Mouse (Mus musculus) hindbrain, embryonic 16.5 days (tissue): ENCODE measurements around the gene Kdm2a. TPM values are rescaled to one million over a fixed set of nuclear protein-coding genes. Genes with fewer than 3 reads are reported as not detected.
A peak's percentile ranks its signal among the peaks of the same experiment; 100 is the strongest.

ENCODE experiments used
- ATAC-seq: fragments of 200-750 bp; cut with Nextera tagmentation; 2 replicates; pipeline ENCODE4 v1.8.0; 2017; ENCODE audit warnings: moderate TSS enrichment, moderate library complexity
- H3K27ac ChIP-seq: fragments of 300-500 bp; sonication (generic); 2 replicates; pipeline ENCODE4 v1.5.1; 2014; ENCODE audit warnings: low read depth, mild to moderate bottlenecking, control low read depth, low read length, moderate library complexity
- H3K27me3 ChIP-seq: fragments of 300-500 bp; sonication (generic); replicated peaks from 2 replicates; pipeline ENCODE4 v1.6.1; 2014; ENCODE audit warnings: low read length; ENCODE audit not compliant: control insufficient read depth, insufficient read depth
- H3K36me3 ChIP-seq: fragments of 300-500 bp; sonication (generic); 2 replicates; pipeline ENCODE4 v1.6.1; 2014; ENCODE audit warnings: mild to moderate bottlenecking, low read length, moderate library complexity, mixed read lengths; ENCODE audit not compliant: control insufficient read depth, insufficient read depth
- H3K4me1 ChIP-seq: fragments of 300-500 bp; sonication (generic); 2 replicates; pipeline ENCODE4 v1.6.1; 2014; ENCODE audit warnings: low read depth, low read length; ENCODE audit not compliant: control insufficient read depth, insufficient read depth
- H3K4me2 ChIP-seq: fragments of 300-500 bp; sonication (generic); 2 replicates; pipeline ENCODE4 v1.6.1; 2014; ENCODE audit warnings: mild to moderate bottlenecking, low read length, control low read depth, moderate library complexity
- H3K4me3 ChIP-seq: fragments of 300-500 bp; sonication (generic); 2 replicates; pipeline ENCODE4 v1.5.1; 2014; ENCODE audit warnings: mild to moderate bottlenecking, low read length, control low read depth, moderate library complexity
- H3K9ac ChIP-seq: fragments of 300-500 bp; sonication (generic); 2 replicates; pipeline ENCODE4 v1.6.1; 2014; ENCODE audit warnings: low read depth, mild to moderate bottlenecking, control low read depth, low read length, moderate library complexity
- H3K9me3 ChIP-seq: fragments of 300-500 bp; sonication (generic); 2 replicates; pipeline ENCODE4 v1.6.1; 2014; ENCODE audit warnings: mild to moderate bottlenecking, low read length, moderate library complexity; ENCODE audit not compliant: control insufficient read depth
- WGBS: fragments of 180-500 bp; shearing (Covaris S2); extraction: QIAGEN DNeasy Blood & Tissue Kit; methylation state at CpG from one replicate; pipeline ENCODE4 v1.1.7; 2014; 5-methylcytosine and 5-hydroxymethylcytosine counted together
- polyA plus RNA-seq: library from polyadenylated mRNA; unstranded; fragments of >200 nt; fragmentation: Nextera tagmentation; extraction: Ambion mirVana; gene quantifications from 2 replicates; pipeline ENCODE4 v1.2.1, GENCODE M21; 2015

Gene Kdm2a
- polyA plus RNA-seq, 1 experiment from 2014 or later, result 29.8 TPM

DNA sequence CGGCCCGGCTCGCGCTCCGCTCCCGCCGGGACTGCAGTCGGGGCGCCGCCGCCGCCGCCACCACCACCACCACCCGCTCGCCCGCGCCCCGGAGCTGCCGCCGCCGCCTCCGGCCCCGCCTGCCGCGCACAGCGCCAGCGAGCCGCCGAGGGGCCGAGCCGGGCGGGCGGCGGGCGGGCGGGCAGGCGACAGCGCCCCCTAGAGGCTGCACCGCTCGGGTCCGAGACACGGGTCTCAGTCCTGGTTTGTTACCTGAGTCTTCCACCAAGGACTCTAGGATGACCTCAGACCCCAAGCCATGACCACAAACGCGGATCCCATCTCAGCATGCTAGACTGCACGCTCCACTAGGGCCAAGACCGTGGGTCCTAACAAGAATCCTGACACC lies 91.9 kb downstream of the Kdm2a start, which contains the start of gene Grk2:
Gene Grk2 (minus strand): TSS at position 33 of the 388 bp plus-strand sequence.
- Histone ChIP-seq H3K27me3 (no peaks in the 10 kb centered on the region), H3K4me3 (peak within 1 kb of the TSS; percentile 63), H3K9me3 (no peaks in the 10 kb centered on the region), H3K4me2 (peak within 1 kb of the TSS; percentile 82), H3K4me1 (peaks cover 44% of the 10 kb centered on the region), H3K9ac (peak within 1 kb of the TSS; percentile 96), H3K27ac (peak within 1 kb of the TSS; percentile 90), H3K36me3 (no peaks in the 10 kb centered on the region)
- under 1% methylated on average over 14 of the region's 46 CpGs for WGBS
- ATAC-seq, result peak; percentile 81

DNA sequence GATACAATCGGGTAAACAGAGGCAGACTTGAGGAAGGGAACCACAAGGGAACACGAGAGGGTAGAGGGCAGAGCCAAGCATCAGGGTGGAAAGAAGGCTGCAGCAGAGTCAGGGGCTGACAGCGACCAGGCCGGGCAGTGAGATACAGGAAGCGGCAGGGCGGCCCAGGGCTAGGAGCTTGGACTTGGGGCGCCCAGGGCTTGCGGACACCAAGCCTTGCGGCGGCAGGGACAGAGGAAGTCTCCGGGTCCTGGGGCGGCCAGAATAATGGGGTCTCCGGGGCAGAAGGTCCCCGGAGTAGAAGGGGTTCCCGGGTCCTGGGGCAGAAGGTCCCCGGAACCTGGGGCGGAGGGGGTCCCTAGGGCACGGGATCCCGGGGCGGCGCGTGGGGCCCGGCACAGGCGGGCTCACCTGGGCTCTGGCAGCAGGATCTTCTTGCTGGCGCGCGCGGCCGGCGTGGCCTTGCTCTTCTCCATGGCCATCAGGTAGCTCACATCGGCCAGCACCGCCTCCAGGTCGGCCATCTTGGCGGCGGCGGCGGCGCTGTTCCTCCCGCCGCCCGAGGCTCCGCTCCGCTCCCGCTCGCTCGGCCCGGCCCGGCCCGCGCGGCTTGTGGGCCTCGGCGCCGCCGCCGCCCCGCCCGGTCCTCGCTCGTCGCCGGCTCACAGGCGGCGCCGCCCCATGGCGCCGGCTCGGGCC lies 92.4 kb downstream of the Kdm2a start:
- peak overlapping the region; percentile 63 for H3K4me3 ChIP-seq
- H3K36me3 ChIP-seq, result no peaks in the 10 kb centered on the region
- H3K4me1 ChIP-seq, result peaks cover 49% of the 10 kb centered on the region
- WGBS, result under 1% methylated on average over 47 of the region's 68 CpGs
- no peaks in the 10 kb centered on the region for H3K9me3 ChIP-seq
- H3K27ac ChIP-seq, result peak overlapping the region; percentile 90
- H3K4me2 ChIP-seq, result peak overlapping the region; percentile 82
- H3K27me3 ChIP-seq, result no peaks in the 10 kb centered on the region
- peak overlapping the region; percentile 96 for H3K9ac ChIP-seq
- ATAC-seq, result peak; percentile 61

DNA sequence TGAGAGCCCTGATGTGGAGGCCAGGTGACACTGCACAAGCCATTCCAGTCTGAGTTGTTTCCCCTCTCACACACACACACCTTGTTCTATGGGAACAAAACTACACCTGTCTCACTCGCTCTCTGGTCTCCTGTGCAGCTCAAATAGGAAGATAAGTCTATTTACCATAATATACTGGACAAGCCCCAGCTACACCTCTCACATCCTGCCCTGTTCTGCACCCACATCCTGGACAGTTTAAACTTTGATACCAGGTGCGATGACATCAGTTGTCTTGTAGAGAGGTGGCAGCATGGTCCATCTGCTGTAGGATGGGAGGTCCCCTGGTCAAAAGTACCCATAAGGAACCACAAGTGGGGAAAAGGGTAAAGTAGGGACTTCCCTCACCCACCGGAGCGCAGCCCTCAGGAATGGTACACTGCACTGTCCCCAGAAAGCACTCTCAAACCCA lies 93.2 kb downstream of the Kdm2a start:
- Histone ChIP-seq H3K27me3 (no peaks in the 10 kb centered on the region), H3K27ac (no peak overlapping the region), H3K36me3 (no peaks in the 10 kb centered on the region), H3K9ac (peak overlapping the region; percentile 96), H3K4me1 (peaks cover 56% of the 10 kb centered on the region), H3K4me2 (peak overlapping the region; percentile 82), H3K9me3 (no peaks in the 10 kb centered on the region), H3K4me3 (peak overlapping the region; percentile 63)
- ATAC-seq, result no peak
- 63% methylated on average over 4 of the region's 4 CpGs for WGBS

DNA sequence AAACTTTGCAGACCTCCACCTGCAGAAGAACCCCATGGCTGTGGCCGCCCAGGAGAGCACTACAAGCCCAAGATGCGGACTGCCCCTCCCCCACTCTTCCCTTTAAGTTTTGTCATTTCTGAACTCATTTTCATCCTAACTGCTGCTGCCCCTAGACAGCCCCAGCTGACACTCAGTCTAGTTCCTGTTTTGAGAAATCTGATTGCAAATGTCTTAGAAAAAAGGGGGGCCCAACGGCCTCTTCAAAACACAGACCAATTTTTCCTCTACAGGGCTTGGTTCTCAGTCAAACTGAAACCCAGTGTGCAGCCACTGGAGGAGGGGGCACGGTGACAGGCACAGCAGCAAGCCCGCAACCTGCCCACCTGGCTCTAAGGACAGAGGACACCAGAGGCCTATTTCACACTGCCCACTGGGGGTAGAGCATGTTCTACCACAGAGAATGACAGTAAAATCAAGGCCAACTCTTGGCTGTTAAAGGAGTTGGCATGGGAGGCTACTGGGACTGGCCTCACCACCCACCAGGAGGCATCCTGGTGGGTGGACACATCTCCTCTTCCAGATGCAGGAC lies 93.7 kb downstream of the Kdm2a start:
- H3K27ac ChIP-seq, result no peak overlapping the region
- 80% methylated on average over 5 of the region's 5 CpGs for WGBS
- ATAC-seq, result no peak
- no peaks in the 10 kb centered on the region for H3K36me3 ChIP-seq
- no peaks in the 10 kb centered on the region for H3K27me3 ChIP-seq
- peaks cover 56% of the 10 kb centered on the region for H3K4me1 ChIP-seq
- H3K4me3 ChIP-seq, result peak overlapping the region; percentile 63
- no peaks in the 10 kb centered on the region for H3K9me3 ChIP-seq
- H3K4me2 ChIP-seq, result peak overlapping the region; percentile 82
- no peak overlapping the region for H3K9ac ChIP-seq

DNA sequence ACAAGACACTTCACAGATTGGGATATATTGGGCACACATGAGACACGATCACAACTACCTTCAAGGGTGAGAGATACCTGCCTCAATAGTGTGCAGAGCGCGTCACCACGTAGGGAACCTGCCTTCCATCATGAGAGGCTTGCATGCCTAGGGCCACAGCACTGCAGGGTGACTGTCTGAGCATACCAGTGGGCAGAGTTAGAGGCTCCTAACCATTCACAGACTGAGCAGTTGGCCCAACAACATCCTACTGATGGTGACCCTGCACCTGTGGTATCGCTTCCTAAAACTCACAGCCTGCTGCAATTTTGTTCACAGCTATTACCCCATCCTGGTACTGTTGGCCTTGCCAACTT lies 94.5 kb downstream of the Kdm2a start:
- no peak overlapping the region for H3K4me3 ChIP-seq
- ATAC-seq, result no peak
- H3K36me3 ChIP-seq, result no peaks in the 10 kb centered on the region
- no peaks in the 10 kb centered on the region for H3K27me3 ChIP-seq
- peak overlapping the region; percentile 45; the same call in 1 of the 2 replicates for H3K4me2 ChIP-seq
- H3K9me3 ChIP-seq, result no peaks in the 10 kb centered on the region
- H3K27ac ChIP-seq, result no peak overlapping the region; the same call in 1 of the 2 replicates
- peaks cover 56% of the 10 kb centered on the region for H3K4me1 ChIP-seq
- no peak overlapping the region for H3K9ac ChIP-seq
- WGBS, result 93% methylated on average over 5 of the region's 5 CpGs

DNA sequence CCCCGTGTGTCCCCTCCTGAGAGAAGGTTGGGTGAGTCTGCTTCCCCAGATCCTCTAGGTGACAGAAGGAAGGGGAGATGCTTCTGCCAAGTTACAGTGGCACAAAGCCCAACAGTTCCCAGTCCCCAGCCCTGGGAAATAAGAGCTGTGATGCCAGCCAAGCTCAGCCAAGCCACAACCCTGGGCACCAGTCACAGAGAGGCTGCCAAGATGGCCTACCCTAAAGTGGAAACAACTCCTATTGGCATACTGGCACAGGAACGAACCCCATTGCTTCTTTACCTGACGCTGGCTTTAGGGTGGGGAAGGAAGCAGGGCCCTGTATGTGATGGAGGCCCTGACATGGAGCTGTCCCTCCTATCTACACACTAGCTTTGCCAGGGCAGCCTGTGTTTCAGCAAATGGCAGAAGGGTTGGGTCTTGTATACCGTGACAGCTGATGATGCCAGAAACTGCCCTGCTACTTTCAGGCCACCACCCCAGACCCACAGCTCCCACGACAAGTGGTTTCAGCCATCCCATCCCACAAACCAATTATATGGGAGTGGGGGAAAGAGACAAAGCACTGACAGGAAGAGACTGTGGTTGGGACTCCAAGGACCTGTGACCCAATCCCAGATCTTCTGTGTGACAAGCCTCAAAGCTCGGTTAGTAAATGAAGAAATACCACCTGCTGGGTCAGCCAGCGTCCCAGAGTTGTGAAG lies 95.0 kb downstream of the Kdm2a start:
- H3K9me3 ChIP-seq, result no peaks in the 10 kb centered on the region
- peak overlapping the region; percentile 77 for H3K27ac ChIP-seq
- no peaks in the 10 kb centered on the region for H3K27me3 ChIP-seq
- 54% methylated on average over 7 of the region's 7 CpGs for WGBS
- H3K4me2 ChIP-seq, result peak overlapping the region; percentile 45
- H3K9ac ChIP-seq, result peak overlapping the region; percentile 11; the same call in 1 of the 2 replicates
- H3K4me1 ChIP-seq, result peaks cover 56% of the 10 kb centered on the region
- H3K36me3 ChIP-seq, result no peaks in the 10 kb centered on the region
- no peak for ATAC-seq
- H3K4me3 ChIP-seq, result no peak overlapping the region

DNA sequence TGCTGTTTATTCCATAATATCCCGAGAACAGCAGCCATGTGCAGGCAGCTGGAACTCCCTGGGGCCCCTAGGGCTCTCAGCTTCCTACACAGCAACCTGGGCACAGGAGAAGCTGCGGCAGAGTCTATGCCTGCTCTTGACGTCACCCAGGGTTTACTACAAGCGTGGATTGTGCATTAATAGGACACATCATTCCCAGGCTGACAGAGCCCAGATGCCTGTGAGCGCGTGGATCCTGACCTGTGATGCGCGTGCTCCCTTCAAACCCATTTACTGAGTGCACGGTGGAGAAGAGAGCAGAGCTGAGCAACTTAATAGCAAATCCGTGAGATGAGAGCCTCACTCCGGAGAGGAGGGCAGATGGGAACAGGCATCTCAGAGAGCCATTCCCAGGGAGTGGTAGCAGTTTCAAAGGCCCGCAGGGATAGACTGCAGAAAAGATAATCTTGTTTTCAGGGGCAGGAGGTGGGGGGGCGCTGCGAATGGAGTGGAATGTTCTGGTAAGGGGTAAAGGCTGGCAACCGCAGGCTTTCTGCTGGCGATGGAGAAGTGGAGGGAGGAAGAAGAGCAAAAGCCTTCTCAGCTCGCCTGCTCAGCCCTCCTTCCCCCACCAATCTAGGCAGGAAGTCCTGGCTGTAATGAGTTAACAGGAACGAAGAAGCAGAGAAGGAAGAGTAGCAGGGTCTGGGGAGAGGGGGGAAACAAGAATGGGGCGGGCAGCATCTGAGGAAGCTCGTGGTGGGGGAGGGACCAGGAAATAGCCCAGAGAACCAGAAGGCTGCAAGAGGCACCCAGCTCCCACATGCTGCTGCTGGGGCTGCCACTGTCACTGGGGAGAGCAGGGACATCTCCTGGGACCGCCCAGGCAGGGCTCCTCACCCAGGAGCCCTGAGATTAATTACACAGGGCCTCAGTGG lies 96.1 kb downstream of the Kdm2a start:
- Histone ChIP-seq H3K4me2 (peak overlapping the region; percentile 45), H3K4me1 (peaks cover 56% of the 10 kb centered on the region), H3K27ac (peak overlapping the region; percentile 77), H3K9ac (peak overlapping the region; percentile 45), H3K4me3 (peak overlapping the region; percentile 4), H3K27me3 (no peaks in the 10 kb centered on the region), H3K9me3 (no peaks in the 10 kb centered on the region), H3K36me3 (no peaks in the 10 kb centered on the region)
- ATAC-seq, result peak; percentile 22; the same call in 1 of the 2 replicates
- 24% methylated on average over 21 of the region's 21 CpGs for WGBS

DNA sequence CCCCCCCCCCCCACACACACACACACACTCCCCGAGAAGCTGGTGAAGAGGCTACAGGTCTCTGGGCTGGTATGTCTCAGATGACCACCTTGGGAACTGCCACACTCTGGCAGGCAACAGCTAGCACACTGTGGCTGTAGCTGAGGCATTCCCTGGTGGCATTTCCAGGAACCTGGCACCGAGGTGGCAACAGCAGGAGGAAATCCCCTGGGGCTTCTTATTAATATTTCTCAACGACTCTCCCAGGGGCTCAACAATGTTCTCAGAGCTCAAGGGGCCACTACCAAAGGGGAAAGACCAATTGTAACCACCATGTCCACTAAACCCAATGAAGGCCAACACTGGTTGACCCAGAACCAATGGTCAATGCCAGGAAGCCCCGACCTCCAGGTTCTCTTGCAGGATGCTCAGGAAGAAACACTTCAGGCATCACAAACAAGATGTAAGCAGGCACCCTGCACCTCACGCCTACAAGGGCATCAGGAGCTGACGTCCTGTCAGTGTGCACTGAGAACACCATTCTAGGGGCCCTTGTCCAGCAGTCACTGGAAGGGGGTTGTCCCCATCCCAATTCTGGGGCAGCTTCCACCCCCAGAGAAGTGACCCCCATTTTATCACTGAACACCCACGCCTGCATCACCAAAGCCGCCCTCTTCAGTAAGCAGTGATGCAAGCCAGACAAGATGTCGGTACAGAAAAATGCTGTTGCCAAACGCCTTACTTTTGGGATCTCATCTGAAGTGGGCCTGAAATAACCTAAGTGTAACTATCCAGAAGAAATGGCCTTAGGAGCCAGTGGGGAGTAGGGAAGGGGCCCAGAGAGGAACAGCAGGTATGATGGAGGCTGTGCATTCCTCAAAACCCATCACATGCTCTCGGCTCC lies 97.0 kb downstream of the Kdm2a start:
- peak overlapping the region; percentile 45 for H3K4me2 ChIP-seq
- no peaks in the 10 kb centered on the region for H3K9me3 ChIP-seq
- H3K27me3 ChIP-seq, result no peaks in the 10 kb centered on the region
- ATAC-seq, result no peak
- 64% methylated on average over 11 of the region's 11 CpGs for WGBS
- H3K36me3 ChIP-seq, result no peaks in the 10 kb centered on the region
- H3K4me1 ChIP-seq, result peaks cover 49% of the 10 kb centered on the region
- peak overlapping the region; percentile 4; the same call in 1 of the 2 replicates for H3K4me3 ChIP-seq
- peak overlapping the region; percentile 77 for H3K27ac ChIP-seq
- H3K9ac ChIP-seq, result peak overlapping the region; percentile 45
